Mouse (Mus musculus) G1E-ER4 (cell line): ENCODE results near the gene Bpifc. TPM values are rescaled to one million over a fixed set of nuclear protein-coding genes. Genes with fewer than 3 reads are reported as not detected.

Source experiments
- GATA1 ChIP-seq: IDR thresholded peaks from one replicate; pipeline ENCODE4 v1.8.0; 2012; ENCODE audit warnings: low read length, inconsistent platforms
- polyA plus RNA-seq: library from polyadenylated mRNA; stranded (reverse); fragments of >175 nt; gene quantifications from 2 replicates; pipeline ENCODE4 v1.2.3, GENCODE M21; 2012

Gene Bpifc
- polyA plus RNA-seq, 1 experiment = not detected

GRCm38 (mm10) chr10:85969894-85970620, 41.6 kb downstream of the Bpifc start:
- TF ChIP-seq GATA1 = no peak

- TF ChIP-seq GATA1 = no peak
Observed at GRCm38 (mm10) chr10:85968731-85969130, 43.0 kb downstream of the Bpifc start.

- no peak for TF ChIP-seq GATA1
Observed at GRCm38 (mm10) chr10:85968157-85968634, 43.5 kb downstream of the Bpifc start.

- TF ChIP-seq GATA1 = no peak
Observed at GRCm38 (mm10) chr10:85967411-85968156, 44.1 kb downstream of the Bpifc start.

GRCm38 (mm10) chr10:85966476-85966875, 45.2 kb downstream of the Bpifc start:
- no peak for TF ChIP-seq GATA1

- TF ChIP-seq GATA1 = no peak
Observed at GRCm38 (mm10) chr10:85964316-85964715, 47.4 kb downstream of the Bpifc start.

GRCm38 (mm10) chr10:85962897-85963296, 48.8 kb downstream of the Bpifc start:
- TF ChIP-seq GATA1 = no peak

GRCm38 (mm10) chr10:85957464-85957950, 54.2 kb downstream of the Bpifc start, which contains the start of gene Rtcb:
Gene Rtcb (minus strand): TSS chr10:85957823.
- no peak for TF ChIP-seq GATA1

- no peak for TF ChIP-seq GATA1
Observed at GRCm38 (mm10) chr10:85956871-85957419, 54.8 kb downstream of the Bpifc start.

- TF ChIP-seq GATA1 = no peak
Observed at GRCm38 (mm10) chr10:85954429-85954828, 57.3 kb downstream of the Bpifc start.

GRCm38 (mm10) chr10:85953401-85953800, 58.3 kb downstream of the Bpifc start:
- TF ChIP-seq GATA1 = no peak

GRCm38 (mm10) chr10:85951765-85952443, 59.8 kb downstream of the Bpifc start:
- no peak for TF ChIP-seq GATA1

GRCm38 (mm10) chr10:85948483-85949196, 63.1 kb downstream of the Bpifc start:
- no peak for TF ChIP-seq GATA1

GRCm38 (mm10) chr10:85936280-85936965, 75.3 kb downstream of the Bpifc start:
- no peak for TF ChIP-seq GATA1
